Mouse (Mus musculus) ZHBTc4 (cell line): ENCODE data around the gene Nhlh2.
A peak's percentile ranks its signal among the peaks of the same experiment; 100 is the strongest.

Experiments
- DNase-seq: peaks from one replicate; pipeline ENCODE4 v3.0.0-alpha.2; 2011; ENCODE audit warnings: low read depth, low spot score

Nhlh2 gene

DNA sequence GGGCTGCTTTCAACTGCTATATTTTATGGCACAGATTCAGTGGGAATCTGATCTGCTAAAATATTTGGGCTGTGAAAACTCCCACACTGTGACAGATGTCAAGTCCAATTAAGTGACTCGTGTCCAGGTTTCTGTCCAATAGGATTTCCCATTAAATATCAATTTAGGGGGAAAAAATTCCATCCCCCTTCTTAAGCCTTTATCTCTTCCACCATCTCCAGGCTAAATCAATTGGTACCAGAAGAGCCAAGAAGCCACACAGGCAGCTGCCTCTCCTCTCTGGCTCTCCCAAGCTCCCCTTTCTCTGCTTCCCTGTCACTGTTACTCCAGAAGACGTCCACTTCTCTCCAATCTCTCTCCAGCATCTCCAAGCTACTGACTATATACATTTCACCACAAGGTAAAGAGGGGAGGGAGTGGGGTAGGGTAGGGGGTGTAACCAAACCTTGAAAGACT, at the start of gene Nhlh2:
Gene Nhlh2, plus strand, starts transcription at position 151 of the 456 bp plus-strand sequence.
- DNase-seq, result no peak

DNA sequence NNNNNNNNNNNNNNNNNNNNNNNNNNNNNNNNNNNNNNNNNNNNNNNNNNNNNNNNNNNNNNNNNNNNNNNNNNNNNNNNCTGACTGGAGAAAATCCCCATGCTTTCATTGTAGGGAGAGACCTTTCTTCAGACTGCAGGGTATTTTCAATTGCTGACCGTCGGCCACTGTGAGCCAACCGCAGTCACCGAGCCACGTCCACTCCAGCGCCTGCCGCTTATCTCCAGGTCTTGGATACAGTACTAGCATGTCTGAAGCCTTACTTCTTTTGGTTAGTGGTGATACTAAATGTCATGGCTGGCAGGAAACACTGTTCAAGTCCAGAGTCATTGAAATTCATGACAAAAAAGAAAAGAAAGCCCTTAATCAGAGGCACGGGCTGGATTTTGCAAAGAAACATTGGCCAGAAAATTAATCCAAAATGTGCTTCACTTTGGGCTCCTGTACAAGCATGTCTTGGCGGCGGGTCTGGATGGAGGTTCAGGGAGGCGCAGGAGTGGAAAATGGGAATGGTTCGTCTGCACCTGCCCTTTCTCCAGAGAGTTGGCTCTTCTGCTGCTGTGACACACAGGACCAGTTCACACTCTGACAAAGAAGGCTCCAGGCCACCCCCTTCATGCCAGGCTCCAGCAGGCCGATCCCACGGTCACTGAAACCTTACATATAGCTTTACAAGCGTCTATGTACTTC, 48.6 kb upstream of the Nhlh2 start:
- no peak for DNase-seq

DNA sequence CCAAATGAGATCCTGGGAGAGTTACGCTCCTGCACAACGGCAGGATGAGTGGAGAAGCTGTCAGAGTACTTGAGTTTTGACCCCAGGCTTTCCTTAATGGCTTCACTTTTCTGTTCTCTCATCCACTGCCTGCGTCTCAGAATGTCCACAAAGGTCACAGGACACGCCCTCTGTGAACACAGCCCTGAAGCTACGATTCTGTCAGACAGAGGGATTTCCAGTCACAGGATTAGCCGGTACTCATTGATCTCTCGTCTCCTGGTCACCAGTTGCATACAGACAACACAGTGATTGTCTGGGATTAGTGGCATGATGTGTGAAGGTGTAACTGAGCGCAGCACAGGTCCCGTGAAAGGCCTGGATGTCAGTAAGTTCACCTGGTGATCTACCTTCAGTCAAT, 46.4 kb upstream of the Nhlh2 start:
- peak; percentile 60 for DNase-seq

DNA sequence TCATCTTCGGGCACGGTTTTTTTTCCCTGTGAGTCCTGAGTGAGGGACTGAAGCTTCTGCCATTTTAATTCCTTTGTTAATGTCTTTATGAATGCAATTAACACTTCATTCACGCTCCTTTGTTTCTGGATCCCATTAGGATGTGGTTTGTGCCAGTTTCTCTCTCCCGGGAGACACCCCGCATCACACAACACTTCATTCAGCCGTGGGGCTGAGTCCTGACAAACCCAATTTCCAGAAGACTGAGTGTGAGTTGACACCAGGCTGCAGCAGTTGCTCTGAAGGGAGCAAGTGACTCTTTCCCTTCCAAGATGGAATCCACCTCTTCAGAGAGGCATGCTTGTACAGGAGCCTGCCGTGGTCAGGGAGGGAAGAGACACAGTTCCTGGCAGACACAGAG, 45.5 kb upstream of the Nhlh2 start:
- no peak for DNase-seq

DNA sequence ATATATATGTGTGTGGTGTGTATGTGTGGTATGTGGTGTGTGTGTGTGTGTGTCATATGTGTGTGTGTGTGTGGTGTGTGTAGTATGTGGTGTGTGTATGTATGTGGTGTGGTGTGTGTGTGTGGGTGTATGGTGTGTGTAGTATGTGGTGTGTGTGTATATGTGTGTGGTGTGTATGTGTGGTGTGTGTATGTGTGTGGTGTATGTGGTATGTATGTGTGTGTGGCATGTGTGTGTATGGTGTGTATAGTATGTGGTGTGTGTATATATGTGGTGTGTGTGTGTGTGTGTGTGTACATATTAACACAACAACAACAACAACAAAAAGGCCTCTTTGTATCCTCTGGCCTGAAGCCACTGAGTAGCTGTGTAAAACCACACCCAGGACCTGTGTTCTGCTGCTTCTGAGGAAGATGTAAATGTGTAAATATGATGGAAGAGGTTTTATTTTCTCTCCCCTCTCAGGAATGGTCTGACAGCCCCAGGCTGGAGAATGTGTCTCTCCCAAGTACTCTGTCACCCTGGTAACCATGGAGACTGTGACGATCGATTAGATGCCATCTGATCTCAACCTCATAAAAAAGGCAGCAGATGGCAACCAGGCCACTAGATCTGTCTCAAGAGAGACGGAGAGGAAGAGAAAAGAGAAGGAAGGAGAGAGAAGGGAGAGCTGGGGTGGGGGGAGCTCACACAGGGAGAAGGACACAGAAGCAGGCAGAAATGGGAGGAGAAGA, 42.9 kb upstream of the Nhlh2 start:
- DNase-seq, result no peak

DNA sequence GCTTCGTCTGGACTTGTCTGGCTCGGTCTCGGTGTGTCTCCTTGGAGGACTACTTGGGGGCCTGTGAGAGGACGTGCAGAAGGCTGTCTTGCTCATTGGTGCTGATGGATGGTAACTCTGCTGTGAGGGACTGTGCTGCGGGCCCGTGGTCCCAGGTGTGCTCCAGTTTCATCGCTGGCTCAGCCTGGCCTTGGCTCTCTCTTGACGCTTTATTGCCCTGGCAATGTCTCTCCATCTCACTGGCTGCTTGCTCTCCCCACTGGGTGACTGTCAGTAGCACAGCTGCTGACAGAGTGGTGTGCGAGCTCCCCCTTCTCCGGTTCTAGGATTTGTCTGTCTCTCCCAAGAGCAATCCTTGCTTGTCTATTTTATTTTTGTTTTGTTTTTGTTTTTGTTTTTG, 34.5 kb upstream of the Nhlh2 start:
- no peak for DNase-seq

DNA sequence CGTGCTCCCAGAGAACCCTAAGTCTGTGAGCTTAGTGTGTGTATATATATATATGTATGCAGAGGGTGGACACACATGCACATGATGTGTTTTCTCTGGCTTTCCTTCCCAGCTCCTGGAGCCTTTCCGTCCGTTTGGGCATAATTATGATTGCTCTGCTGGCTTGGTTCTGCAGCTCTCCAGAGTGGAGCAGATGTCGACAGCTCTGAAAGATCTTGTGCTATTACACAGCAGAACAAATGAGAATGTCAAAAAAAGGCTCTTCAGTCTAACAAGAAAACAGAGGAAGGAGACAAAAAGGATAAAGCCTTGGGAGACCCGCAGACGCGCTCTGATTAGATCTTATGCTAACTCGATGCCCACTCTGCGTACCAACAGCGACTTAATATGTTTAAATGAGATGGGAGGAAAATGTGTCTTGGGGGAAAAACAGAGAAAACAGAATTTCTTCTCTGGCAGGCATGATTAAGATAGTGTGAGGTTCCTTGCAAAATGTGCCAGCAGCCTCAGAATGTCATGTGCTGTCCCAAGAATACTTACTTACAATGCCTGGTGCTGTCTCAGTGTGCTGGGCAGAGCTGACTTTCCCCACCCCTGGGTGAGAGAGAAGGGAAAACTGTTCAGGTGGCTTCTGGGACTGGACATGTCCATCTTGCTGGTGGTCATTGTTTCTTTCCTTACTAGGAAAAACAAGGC, 31.4 kb upstream of the Nhlh2 start:
- no peak for DNase-seq

DNA sequence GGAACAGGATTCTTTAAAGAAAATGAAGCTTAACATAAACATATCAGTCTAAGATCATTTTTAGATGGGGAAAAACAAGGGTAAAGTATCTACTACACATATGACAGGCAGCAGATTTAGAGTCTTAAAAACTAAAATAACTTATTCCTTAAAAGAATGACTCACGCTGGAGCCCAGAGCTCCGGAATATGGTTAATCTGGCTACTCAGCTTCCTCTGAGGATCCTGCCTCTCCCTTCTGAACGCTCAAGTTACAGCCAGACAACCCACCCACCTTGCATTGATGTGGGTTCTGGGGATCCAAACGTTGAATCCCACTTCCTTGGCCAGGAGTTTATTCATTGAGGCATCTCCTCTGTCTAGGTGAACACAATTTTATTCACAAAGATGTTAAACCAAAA, 26.0 kb upstream of the Nhlh2 start:
- no peak for DNase-seq

DNA sequence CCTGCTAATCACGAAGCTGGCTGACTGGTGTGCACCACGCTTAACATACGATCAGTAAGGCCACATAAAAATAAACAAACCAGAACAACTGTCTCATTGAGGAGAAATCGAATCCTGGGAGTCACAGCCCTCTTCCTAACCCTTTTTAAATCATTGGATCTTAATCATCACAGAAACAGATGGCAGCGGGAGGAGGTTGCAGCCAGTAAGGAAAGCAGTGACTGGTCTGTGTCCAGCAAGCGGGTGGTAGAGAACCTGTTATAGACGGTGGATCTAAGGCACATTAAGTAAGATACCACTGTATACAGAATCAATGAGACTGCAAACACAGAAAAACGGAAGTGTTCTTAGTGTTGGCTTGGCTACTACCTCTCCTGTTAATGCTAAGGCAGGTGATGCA, 24.2 kb upstream of the Nhlh2 start:
- no peak for DNase-seq

DNA sequence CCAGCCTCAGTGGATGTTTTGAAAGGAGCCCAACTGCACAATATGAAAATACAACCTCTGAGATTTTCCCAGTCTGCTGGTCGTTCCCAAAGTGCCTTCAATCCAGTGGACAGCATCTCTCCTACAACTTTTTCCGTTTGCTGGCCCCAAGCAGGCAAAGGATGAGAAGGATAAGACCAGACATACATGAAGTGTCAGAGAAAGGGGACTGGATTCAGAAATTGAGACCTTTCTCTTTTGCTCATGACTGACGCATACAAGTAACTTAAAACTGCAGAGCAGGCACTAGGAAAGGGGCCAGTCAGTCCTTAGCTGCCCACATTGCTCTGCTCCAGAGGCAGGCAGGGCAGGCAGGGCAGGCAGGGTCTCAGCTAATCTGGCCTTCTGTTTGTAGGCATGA, 19.7 kb upstream of the Nhlh2 start:
- no peak for DNase-seq

DNA sequence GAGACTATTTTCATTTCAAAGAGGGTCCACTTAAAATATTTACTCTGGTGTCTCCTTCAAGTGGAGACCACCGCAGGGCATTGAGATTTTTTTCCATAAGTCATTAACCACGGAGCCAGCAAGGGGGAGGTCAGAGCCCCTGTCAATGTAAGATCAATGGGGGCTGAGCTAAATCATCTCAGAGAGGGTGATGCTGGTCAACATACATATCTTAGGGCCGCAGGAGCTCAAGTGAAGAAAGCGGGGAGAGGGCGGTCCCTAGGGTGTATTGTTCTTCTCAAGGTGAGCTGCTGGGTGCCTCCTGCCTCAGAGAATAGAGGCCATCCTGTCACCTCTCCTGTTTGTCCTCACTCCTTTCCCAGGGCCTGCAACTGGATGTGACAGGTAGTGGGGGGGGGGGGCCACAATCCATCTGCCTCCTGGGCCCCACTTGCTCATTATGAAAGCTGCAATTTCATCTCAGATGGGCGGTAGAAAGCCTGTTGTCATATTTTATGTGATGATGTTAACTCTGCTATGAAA, 18.8 kb upstream of the Nhlh2 start:
- DNase-seq, result no peak

DNA sequence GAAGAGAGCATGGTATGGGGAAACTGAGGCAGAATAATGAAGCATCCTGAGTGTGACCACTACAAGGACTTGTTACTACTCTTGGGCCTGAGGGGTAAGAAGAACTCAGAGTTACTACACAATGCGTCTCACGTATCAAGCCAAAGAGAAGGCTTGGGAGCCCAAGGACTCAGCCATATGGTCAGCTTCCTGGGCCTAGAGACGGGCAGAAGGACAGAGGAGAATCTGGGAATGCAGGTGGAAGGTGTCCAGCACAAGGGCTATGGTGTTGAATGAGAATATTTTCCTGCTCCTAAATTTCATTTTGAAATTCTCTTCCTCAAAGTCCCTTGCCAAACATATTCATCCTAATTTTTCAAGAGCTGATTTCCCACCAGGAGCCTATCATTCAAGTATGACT, 12.0 kb upstream of the Nhlh2 start:
- DNase-seq, result no peak

DNA sequence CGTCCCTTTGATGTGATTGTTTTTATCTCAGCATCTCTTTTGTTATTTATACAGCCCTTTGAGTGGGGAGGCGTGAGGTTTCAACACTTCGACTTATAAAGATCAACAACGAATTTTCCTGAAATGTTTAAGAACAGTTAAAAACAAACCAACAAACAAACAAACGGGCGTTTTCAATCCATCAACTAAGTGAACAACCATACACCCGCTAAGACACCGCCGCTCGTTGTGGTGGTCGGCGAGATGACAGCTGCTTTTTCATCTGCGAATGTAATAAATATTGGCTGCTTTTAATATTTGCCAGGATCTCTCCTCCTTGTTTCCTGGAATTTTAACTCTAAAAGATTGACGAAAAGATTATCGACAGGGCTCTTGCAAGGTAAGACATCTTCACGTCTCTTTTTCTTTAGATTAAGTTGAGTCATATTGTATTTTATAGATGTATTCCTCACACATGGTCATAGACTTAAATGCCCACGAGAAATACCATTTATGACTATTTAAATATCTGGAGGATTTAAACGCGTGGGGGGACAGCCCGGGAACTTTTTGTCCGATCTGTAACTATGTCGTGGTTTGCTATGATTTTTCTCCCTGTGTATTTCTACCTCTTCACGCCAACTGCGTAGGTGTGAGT, 923 bp downstream of the Nhlh2 start:
- no peak for DNase-seq

DNA sequence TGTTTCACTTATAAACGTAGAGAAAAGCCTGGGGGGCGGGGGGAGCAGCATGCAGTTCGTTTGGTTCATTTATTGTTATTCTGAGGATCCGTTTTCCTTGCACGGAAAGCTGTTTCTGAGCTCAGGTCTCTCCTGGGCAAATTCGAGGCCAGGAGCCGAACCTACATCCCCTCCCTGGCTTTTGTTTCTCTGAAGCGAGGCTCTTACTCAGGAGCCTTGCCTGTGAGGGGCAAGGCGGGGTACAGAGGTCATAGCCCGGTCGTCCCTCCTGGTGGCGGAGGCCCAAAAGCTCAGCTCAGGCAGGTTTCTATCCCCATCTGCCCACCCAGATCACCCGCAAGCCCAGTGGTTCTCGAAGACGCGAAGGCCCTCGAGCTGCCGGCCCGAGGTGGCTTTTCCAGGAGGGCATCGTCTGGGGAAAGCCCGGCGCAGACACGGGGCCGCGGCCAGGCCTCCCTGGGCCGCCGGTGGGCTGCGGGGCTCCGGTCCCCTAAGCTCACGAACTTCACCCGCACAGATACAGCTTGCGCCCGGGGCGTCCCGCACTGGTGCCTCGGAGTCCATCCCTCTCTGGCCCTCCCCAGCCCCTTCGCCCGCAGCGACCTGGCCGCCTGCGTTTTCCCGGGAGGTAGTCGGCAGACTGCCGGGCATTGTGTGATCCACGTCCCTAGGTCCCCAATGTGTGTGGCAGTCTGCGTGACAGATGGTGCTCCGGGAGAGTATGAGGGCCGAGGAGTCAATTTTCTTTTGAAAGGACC, 1.6 kb downstream of the Nhlh2 start:
- DNase-seq, result peak; percentile 62

DNA sequence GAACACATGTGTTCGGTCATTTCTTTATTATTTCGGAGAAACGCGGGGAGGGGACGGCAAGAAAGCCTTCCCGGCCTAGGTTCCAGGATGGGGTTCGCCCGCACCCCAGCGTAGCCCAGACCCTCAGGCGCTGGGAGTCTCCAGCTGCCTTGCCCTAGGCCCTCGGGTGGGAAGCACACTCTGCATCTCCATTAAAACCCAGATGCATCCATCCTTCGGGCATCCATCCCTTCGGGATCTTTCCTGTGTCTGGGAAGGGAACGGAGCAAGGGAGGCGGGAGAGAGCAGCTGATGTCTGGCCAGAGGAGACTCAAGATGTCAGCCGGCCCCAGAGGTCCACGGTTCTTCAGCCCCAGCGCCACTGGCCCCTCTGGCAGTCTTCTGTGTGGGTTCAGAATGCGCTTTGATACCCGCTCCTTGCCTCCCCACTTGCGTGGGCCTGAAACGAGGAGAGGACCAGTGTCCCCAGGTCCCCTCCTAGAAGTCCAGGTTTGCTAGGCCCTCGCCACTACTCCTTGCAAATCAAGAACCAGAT, 2.3 kb downstream of the Nhlh2 start:
- DNase-seq, result peak; percentile 51

DNA sequence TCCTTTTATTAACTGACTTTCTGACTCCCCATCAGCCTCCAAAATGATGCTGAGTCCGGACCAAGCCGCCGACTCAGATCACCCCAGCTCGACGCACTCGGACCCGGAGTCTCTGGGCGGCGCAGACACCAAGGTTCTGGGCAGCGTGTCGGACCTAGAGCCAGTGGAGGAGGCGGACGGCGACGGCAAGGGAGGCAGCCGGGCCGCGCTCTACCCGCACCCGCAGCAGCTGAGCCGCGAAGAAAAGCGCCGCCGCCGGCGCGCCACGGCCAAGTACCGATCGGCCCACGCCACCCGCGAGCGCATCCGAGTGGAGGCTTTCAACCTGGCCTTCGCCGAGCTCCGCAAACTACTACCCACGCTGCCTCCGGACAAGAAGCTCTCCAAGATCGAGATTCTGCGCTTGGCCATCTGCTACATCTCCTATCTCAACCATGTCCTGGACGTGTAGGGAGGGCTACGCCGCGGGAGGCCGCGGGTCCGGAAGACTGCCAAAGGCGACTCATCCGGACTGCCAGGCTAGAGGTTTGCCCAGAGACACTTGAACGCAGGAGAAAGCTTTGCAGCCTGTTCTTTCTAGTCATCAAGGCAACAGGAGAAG, 2.8 kb downstream of the Nhlh2 start:
- DNase-seq, result peak; percentile 57

DNA sequence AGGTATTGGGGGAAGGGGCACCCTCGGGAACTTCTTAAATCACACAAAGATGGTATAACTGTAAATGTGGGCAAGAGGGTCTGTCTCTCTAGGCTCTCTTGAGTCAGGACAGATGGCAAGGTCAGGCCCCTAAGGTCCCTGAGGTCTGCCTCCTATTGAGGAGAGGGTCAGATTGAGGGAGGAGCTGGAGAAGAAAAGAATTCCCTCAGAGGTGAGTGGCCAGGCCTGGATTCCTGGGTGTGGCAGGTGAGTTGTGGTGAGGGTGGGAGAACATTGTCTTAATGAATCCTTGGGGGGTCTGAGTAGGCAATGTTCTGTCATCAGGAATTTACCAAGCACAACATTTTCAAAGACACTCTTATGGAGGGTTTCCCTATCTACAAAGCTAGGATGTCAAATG, 10.7 kb downstream of the Nhlh2 start:
- peak; percentile 44 for DNase-seq

DNA sequence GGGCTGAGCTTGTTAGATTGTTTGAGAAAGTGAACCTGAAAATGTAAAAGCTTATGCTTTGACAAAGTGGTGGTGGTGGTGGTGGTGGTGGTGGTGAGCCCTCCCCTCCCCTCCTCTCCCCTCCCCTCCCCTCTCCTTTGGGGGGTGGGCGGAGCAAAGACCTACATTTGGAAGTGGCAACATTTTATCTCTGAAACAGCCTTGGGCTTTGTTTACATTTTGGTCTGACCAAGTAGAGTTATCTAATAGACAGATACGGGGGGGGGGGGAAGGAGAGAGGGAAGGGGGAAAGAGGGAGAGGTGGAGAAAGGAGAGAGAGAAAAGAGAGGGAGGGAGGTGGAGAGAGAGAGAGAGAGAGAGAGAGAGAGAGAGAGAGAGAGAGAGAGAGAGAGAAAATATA, 12.8 kb downstream of the Nhlh2 start:
- DNase-seq, result no peak

DNA sequence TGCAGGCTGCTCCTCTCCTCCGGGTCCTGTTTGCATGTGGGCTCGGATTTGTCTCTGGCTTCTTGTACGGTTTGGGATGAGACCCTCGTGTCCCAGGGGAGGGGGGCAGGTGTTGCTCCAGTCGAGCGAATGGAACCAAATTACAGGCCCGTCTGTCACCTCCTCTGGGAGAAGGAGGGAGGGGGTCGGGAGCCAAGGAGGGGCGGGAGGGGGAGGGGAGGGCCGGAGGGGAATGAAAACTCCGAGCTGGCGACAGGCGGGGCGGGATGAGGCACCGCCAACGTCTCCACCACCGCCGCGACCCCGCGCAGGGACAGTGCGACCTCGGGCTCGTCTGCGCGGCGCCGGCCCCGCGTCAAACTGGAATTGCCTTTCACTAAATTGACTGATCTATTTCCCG, 13.5 kb downstream of the Nhlh2 start:
- DNase-seq, result peak; percentile 35

DNA sequence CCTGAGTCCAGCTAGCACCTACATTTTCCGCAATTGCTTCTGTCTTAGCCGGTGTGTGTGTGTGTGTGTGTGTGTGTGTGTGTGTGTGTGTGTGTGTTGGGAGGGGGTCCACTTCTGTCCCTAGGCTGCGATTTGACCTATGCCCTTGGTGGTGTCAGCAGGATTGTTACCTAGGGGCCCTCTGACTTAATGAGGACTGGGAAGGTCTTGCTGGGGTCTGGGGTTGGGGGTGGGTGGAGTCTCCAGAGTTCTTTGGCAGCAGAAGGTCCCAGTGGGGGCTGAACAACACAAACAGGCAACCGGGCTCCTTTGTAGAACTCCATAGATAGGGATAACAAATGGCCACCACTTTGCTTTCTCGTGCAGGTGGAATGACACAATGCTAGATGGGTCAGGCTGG, 14.0 kb downstream of the Nhlh2 start:
- peak; percentile 23 for DNase-seq
